Mouse (Mus musculus) forebrain, embryonic 14.5 days (tissue): ENCODE results near the gene Cdc42se1. TPM values are rescaled to one million over a fixed set of nuclear protein-coding genes. Genes with fewer than 3 reads are reported as not detected.

Experiments
- ATAC-seq: fragments of 200-750 bp; cut with Nextera tagmentation; 2 replicates; pipeline ENCODE4 v1.8.0; 2017; ENCODE audit warnings: mild to moderate bottlenecking, moderate library complexity
- DNase-seq: peaks from one replicate; pipeline ENCODE4 v3.0.0-alpha.2; 2015; ENCODE audit warnings: low spot score
- H3K27ac ChIP-seq: fragments of 300-500 bp; sonication (generic); 2 replicates; pipeline ENCODE4 v1.5.1; 2014; ENCODE audit warnings: low read depth, mild to moderate bottlenecking, control low read depth, low read length, moderate library complexity
- H3K27me3 ChIP-seq: fragments of 300-500 bp; sonication (generic); replicated peaks from 2 replicates; pipeline ENCODE4 v1.6.1; 2014; ENCODE audit warnings: low read length, control low read depth, mixed read lengths; ENCODE audit not compliant: control insufficient read depth, insufficient read depth
- H3K36me3 ChIP-seq: fragments of 300-500 bp; sonication (generic); 2 replicates; pipeline ENCODE4 v1.6.1; 2014; ENCODE audit warnings: low read length, control low read depth; ENCODE audit not compliant: control insufficient read depth, insufficient read depth
- H3K4me1 ChIP-seq: fragments of 300-500 bp; sonication (generic); 2 replicates; pipeline ENCODE4 v1.6.1; 2014; ENCODE audit warnings: antibody characterized with exemption, low read length, control low read depth; ENCODE audit not compliant: control insufficient read depth, insufficient read depth
- H3K4me2 ChIP-seq: fragments of 300-500 bp; sonication (generic); 2 replicates; pipeline ENCODE4 v1.6.1; 2014; ENCODE audit warnings: mild to moderate bottlenecking, control low read depth, low read length
- H3K4me3 ChIP-seq: fragments of 300-500 bp; sonication (generic); 2 replicates; pipeline ENCODE4 v1.5.1; 2014; ENCODE audit warnings: low read depth, low read length, control low read depth
- H3K9ac ChIP-seq: fragments of 300-500 bp; sonication (generic); 2 replicates; pipeline ENCODE4 v1.6.1; 2014; ENCODE audit warnings: mild to moderate bottlenecking, low read length, control low read depth, moderate library complexity
- H3K9me3 ChIP-seq: fragments of 300-500 bp; sonication (generic); replicated peaks from 2 replicates; pipeline ENCODE4 v1.6.1; 2016; ENCODE audit warnings: low read length, control low read depth, mixed read lengths; ENCODE audit not compliant: control insufficient read depth
- WGBS: fragments of 180-500 bp; shearing (Covaris S2); extraction: QIAGEN DNeasy Blood & Tissue Kit; methylation state at CpG from one replicate; pipeline ENCODE4 v1.1.7; 2014; 5-methylcytosine and 5-hydroxymethylcytosine counted together
- polyA plus RNA-seq: library from polyadenylated mRNA; unstranded; fragments of >200 nt; fragmentation: Nextera tagmentation; extraction: Ambion mirVana; gene quantifications from 2 replicates; pipeline ENCODE4 v1.2.1, GENCODE M21; 2014

Gene Cdc42se1
- 99.4 and 99.7 TPM in 2 replicates for polyA plus RNA-seq

DNA sequence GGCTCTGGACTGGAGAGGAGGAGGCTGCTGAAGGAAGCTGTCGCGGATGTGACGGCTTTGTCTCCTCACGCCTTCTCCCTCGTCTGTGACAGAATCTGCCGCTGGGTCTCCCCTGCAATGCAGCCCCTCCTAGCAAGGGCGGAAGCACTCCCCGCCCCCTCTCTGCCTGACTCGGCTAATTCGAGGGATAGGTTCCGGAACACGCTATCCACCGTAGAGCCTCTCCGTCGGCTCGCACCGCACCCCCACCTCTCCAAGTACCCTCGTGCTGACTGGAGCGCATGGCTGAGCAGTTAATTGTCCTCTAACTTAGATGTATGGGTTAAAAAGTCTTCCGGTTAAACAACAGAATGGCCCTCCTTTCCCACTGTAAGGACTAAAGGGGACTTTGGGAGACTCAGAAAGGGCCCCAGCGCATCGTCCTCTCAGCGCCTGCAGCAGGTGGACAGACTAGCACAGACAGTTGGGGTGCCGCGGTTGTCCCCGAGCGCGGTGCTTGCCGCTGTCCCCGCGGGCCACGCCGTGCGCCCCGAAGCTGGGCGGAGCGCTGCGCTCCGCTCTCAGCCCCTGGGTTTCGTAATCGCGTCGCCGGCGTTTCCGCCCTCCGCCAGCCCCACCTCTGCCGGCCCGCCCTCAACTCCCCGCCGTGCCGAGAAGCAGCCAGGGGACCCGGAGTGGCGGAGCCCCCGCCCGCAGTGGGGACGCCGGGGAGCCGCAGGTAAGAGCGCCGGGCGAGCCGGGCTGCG is at the start of gene Cdc42se1:
Gene Cdc42se1 (plus strand): TSS at position 585 of the 746 bp plus-strand sequence.
- DNase-seq (peak; percentile 98), ATAC-seq (peak; percentile 92)
- peak within 1 kb of the TSS; percentile 91 for H3K9ac ChIP-seq
- peaks cover 42% of the 10 kb centered on the region for H3K4me1 ChIP-seq
- peaks cover 41% of the 10 kb centered on the region for H3K36me3 ChIP-seq
- H3K27me3 ChIP-seq, result no peaks in the 10 kb centered on the region
- WGBS, result under 1% methylated on average over 64 of the region's 64 CpGs
- peak within 1 kb of the TSS; percentile 86 for H3K4me2 ChIP-seq
- H3K4me3 ChIP-seq, result peak within 1 kb of the TSS; percentile 89
- no peaks in the 10 kb centered on the region for H3K9me3 ChIP-seq
- peak within 1 kb of the TSS; percentile 98 for H3K27ac ChIP-seq

GRCm38 (mm10) chr3:95178948-95179347 is 49.6 kb upstream of the Cdc42se1 start:
- WGBS, result 85% methylated on average over 5 of the region's 5 CpGs
- Histone ChIP-seq H3K9ac (no peak overlapping the region), H3K9me3 (no peaks in the 10 kb centered on the region), H3K27me3 (peaks cover 2% of the 10 kb centered on the region; the same call in 1 of the 2 replicates), H3K4me2 (no peak overlapping the region), H3K4me3 (no peak overlapping the region), H3K27ac (no peak overlapping the region), H3K36me3 (peaks cover 10% of the 10 kb centered on the region; the same call in 1 of the 2 replicates), H3K4me1 (peaks cover 2% of the 10 kb centered on the region; the same call in 1 of the 2 replicates)
- DNase-seq (no peak), ATAC-seq (no peak)

GRCm38 (mm10) chr3:95179890-95180289 is 48.6 kb upstream of the Cdc42se1 start:
- Histone ChIP-seq H3K9ac (no peak overlapping the region), H3K4me3 (no peak overlapping the region), H3K27me3 (no peaks in the 10 kb centered on the region), H3K4me2 (no peak overlapping the region), H3K9me3 (no peaks in the 10 kb centered on the region), H3K4me1 (no peaks in the 10 kb centered on the region), H3K36me3 (peaks cover 17% of the 10 kb centered on the region; the same call in 1 of the 2 replicates), H3K27ac (no peak overlapping the region)
- DNase-seq, result no peak
- 82% methylated on average over 3 of the region's 3 CpGs for WGBS
- ATAC-seq, result no peak

GRCm38 (mm10) chr3:95181841-95182240 is 46.7 kb upstream of the Cdc42se1 start:
- ATAC-seq (no peak), DNase-seq (no peak)
- no peak overlapping the region for H3K4me3 ChIP-seq
- no peak overlapping the region for H3K27ac ChIP-seq
- no peaks in the 10 kb centered on the region for H3K27me3 ChIP-seq
- no peaks in the 10 kb centered on the region for H3K9me3 ChIP-seq
- H3K4me1 ChIP-seq, result no peaks in the 10 kb centered on the region
- H3K4me2 ChIP-seq, result no peak overlapping the region
- WGBS, result 68% methylated on average over 1 of the region's 1 CpGs
- peaks cover 33% of the 10 kb centered on the region for H3K36me3 ChIP-seq
- H3K9ac ChIP-seq, result no peak overlapping the region

DNA sequence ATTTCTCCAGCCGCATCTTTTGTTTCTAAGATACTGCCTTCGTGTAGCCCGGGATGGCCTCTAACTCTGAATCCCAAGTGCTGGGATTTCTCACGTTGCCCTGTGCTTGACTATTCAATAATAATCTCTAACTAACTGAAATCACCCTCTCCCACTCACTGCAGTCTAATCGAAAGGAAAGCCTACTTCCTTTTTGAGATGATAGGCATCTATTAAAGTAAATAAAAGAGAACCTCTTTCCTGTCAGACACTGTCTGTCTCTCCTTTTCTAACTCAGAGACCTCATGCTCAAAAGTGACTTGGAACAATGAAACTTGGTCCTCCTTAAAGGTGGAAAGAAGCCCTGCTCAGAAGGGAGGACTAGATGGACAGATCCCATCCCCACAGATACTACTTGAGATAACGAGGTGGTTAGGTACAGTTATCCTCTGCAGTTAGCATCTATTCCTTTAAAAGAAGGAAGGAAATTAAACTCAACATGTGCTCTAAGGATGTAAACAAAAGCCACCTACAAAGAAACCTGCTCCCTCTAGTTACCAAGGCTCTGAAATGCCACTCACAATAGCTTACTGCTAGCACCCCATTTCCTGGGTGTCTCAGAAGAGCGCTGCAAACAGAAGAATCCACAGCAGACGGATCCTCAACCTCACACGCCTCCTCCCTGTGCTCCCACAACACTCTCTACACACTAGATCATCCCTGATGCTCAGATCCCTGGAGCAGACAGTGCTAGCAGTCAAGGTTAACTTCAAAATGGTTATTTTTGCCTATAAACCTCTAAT is 43.5 kb upstream of the Cdc42se1 start:
- 90% methylated on average over 9 of the region's 9 CpGs for WGBS
- no peak for DNase-seq
- H3K9ac ChIP-seq, result no peak overlapping the region
- no peak for ATAC-seq
- no peaks in the 10 kb centered on the region for H3K27me3 ChIP-seq
- no peak overlapping the region for H3K27ac ChIP-seq
- no peaks in the 10 kb centered on the region for H3K4me1 ChIP-seq
- peaks cover 65% of the 10 kb centered on the region for H3K36me3 ChIP-seq
- no peak overlapping the region for H3K4me2 ChIP-seq
- H3K4me3 ChIP-seq, result no peak overlapping the region
- no peaks in the 10 kb centered on the region for H3K9me3 ChIP-seq

DNA sequence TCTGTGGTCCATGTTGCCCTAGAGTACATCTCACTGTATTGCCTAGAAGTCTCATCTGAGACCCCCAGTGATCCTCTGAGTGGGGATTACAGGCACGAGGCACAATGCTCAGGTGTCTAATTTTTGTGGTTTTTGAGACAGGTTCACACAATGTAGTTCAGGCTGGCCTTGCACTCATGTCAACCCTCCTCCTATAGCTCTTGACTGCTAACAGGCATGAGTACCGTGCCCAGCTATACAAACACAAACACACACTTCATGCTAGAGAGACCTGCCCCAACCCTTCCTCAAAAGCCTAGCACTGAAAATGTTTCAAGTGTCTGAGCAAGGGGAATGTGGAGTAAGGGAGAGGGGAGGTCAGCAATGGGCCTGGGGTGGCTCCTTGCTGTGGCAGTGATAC is 42.4 kb upstream of the Cdc42se1 start:
- H3K4me3 ChIP-seq, result no peak overlapping the region
- no peaks in the 10 kb centered on the region for H3K27me3 ChIP-seq
- H3K9ac ChIP-seq, result no peak overlapping the region
- H3K9me3 ChIP-seq, result no peaks in the 10 kb centered on the region
- DNase-seq (no peak), ATAC-seq (no peak)
- 90% methylated on average over 2 of the region's 2 CpGs for WGBS
- no peak overlapping the region for H3K4me2 ChIP-seq
- H3K27ac ChIP-seq, result no peak overlapping the region
- peaks cover 70% of the 10 kb centered on the region for H3K36me3 ChIP-seq
- H3K4me1 ChIP-seq, result no peaks in the 10 kb centered on the region

DNA sequence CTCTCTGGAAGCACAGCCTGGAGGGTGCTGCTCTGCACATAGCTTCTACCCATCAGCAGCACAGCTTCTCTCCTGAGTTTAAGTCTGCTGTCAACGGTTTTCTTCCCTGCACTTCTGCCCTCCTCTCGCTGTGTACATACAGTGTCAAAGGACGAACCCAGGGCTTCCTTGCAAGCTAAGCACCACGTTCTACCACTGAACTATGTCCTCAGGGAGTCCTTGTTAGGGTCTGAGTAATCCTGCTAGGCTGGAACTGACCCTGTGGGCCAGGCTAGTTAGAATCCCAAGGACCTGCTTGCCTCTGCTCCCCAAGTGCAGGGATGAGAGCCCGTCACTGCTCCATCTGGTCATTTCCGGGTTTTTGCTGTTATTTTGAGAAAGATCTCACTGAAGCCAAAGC is 41.6 kb upstream of the Cdc42se1 start:
- peaks cover 70% of the 10 kb centered on the region for H3K36me3 ChIP-seq
- DNase-seq (no peak), ATAC-seq (no peak)
- H3K4me3 ChIP-seq, result no peak overlapping the region
- WGBS, result 88% methylated on average over 6 of the region's 6 CpGs
- H3K9ac ChIP-seq, result no peak overlapping the region
- no peak overlapping the region for H3K27ac ChIP-seq
- no peaks in the 10 kb centered on the region for H3K27me3 ChIP-seq
- H3K4me1 ChIP-seq, result no peaks in the 10 kb centered on the region
- H3K9me3 ChIP-seq, result no peaks in the 10 kb centered on the region
- no peak overlapping the region for H3K4me2 ChIP-seq

DNA sequence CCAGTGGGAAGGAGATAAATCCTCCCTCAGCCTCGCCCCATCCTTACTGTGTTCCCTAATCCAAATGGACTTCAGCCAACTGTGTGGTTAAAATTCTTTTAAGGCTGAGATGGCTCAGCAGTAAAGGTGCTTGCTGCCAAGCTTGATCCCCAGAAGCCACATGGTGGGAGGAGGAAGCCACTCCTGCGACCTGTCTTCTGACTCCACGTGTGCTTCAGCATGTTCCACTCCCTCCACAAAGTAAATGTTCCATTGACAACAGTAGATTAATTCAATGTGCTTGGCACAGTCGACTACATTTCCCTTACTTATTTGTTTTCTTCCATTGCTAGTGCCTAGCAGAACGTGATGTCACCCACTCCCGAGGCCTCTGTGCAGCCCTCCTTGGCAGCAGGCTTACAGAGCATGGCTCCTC is 33.8 kb upstream of the Cdc42se1 start:
- H3K4me1 ChIP-seq, result no peaks in the 10 kb centered on the region
- ATAC-seq (no peak), DNase-seq (no peak)
- peaks cover 62% of the 10 kb centered on the region for H3K36me3 ChIP-seq
- H3K27me3 ChIP-seq, result no peaks in the 10 kb centered on the region
- no peaks in the 10 kb centered on the region for H3K9me3 ChIP-seq
- no peak overlapping the region for H3K4me2 ChIP-seq
- WGBS, result 76% methylated on average over 6 of the region's 6 CpGs
- no peak overlapping the region for H3K9ac ChIP-seq
- H3K27ac ChIP-seq, result no peak overlapping the region
- no peak overlapping the region for H3K4me3 ChIP-seq

DNA sequence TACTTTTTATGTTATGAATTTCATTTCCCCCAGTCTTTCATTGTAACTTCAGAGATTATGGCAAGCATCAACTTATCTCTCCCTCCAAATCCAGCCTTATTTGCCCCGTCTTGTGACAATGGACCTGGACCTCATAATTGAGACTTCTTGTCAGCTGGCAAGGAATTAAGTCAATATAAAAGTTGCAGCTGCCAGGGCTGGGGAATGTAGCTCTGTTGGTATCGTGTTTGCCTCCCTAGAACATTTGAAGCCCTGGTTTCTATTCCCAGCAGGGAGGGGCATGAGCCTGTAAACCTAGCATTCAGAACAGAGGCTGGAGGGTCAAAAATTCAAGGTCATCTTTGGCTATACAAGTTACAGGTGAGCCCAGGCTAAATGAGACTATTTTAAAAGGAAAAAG is 32.8 kb upstream of the Cdc42se1 start:
- Histone ChIP-seq H3K27me3 (no peaks in the 10 kb centered on the region), H3K27ac (no peak overlapping the region), H3K4me2 (no peak overlapping the region), H3K4me1 (no peaks in the 10 kb centered on the region), H3K9me3 (no peaks in the 10 kb centered on the region), H3K9ac (no peak overlapping the region), H3K4me3 (no peak overlapping the region), H3K36me3 (peaks cover 62% of the 10 kb centered on the region)
- 85% methylated on average over 2 of the region's 2 CpGs for WGBS
- ATAC-seq (no peak), DNase-seq (no peak)
